Mouse (Mus musculus) kidney, embryonic 14.5 days (tissue): ENCODE results near the gene Hmcn1. TPM values are rescaled to one million over a fixed set of nuclear protein-coding genes. Genes with fewer than 3 reads are reported as not detected.

Experiments used
- polyA plus RNA-seq: library from polyadenylated mRNA; unstranded; fragments of >200 nt; fragmentation: Nextera tagmentation; extraction: Ambion mirVana; gene quantifications from 2 replicates; pipeline ENCODE4 v1.2.1, GENCODE M21; 2014

The Hmcn1 gene
- polyA plus RNA-seq, 1 experiment from 2014 or later, result 34.0 TPM

Other genes with a start within 250 kb of the Hmcn1 start
- 0.20 and 0.26 TPM in 2 replicates for gene Gm47985, start 189.1 kb upstream of the Hmcn1 start, polyA plus RNA-seq
- gene Gm8947, start 198.9 kb upstream of the Hmcn1 start, polyA plus RNA-seq, result 0.41 and 0.44 TPM in 2 replicates
- 0.34 TPM in 1 of 2 replicates, not detected in the other for gene Gm47995, start 205.0 kb upstream of the Hmcn1 start, polyA plus RNA-seq
- 0.58 and 0.76 TPM in 2 replicates for gene 3110040M04Rik, start 210.7 kb upstream of the Hmcn1 start, polyA plus RNA-seq
- gene Gm47996, start 216.7 kb upstream of the Hmcn1 start, polyA plus RNA-seq, result not detected in 2 replicates